Mouse (Mus musculus): ENCODE measurements around the gene Bbs12. TPM values are rescaled to one million over a fixed set of nuclear protein-coding genes. Genes with fewer than 3 reads are reported as not detected.

Bbs12 gene
- polyA plus RNA-seq, 1 experiment = 0.81 TPM

Other genes with a start within 250 kb of the Bbs12 start
- gene Adad1, start 249.0 kb upstream of the Bbs12 start, polyA plus RNA-seq (2012; rRNA removed) = not detected in 2 replicates
- not detected in 2 replicates for gene Il2, start 186.6 kb upstream of the Bbs12 start, polyA plus RNA-seq (2012; rRNA removed)
- gene Il21, start 79.9 kb upstream of the Bbs12 start, polyA plus RNA-seq (2012; rRNA removed) = 0.11 and 0.16 TPM in 2 replicates
- gene Cetn4, start 154 bp downstream of the Bbs12 start, polyA plus RNA-seq (2012; rRNA removed) = 0.07 and 0.14 TPM in 2 replicates
- 0.57 and 0.82 TPM in 2 replicates for gene Fgf2, start 35.8 kb downstream of the Bbs12 start, polyA plus RNA-seq (2012; rRNA removed)
- 2.2 and 2.7 TPM in 2 replicates for gene Spata5, start 107.3 kb downstream of the Bbs12 start, polyA plus RNA-seq (2012; rRNA removed)
- gene Nudt6, start 107.7 kb downstream of the Bbs12 start, polyA plus RNA-seq (2012; rRNA removed) = 8.3 and 10.6 TPM in 2 replicates